Mouse (Mus musculus): ENCODE measurements around the gene Kif27.

GRCm38 (mm10) chr13:58387948-58388347 lies 29.0 kb upstream of the Kif27 start:
- TF ChIP-seq POLR2A (IDR thresholded peaks at IDR 0.05; ENCODE audit: control insufficient read depth in 1 of 2, insufficient read depth in 1 of 2, low read depth in 1 of 2, low read length in 2 of 2, poor library complexity in 1 of 2) (no peak), TAL1 (IDR thresholded peaks at IDR 0.05; ENCODE audit: low read length) (no peak), POLR2AphosphoS5 (IDR thresholded peaks at IDR 0.05; ENCODE audit: borderline replicate concordance, low read depth, low read length) (no peak), CTCF (IDR thresholded peaks at IDR 0.05 in 2 of 3, conservative IDR thresholded peaks at IDR 0.05 in 1 of 3; ENCODE audit: control insufficient read depth in 1 of 3, insufficient read depth in 1 of 3, low read depth in 2 of 3, low read length in 3 of 3, poor library complexity in 1 of 3, severe bottlenecking in 1 of 3) (peak; percentile 71 to 73 (median 72)), MAFK (IDR thresholded peaks at IDR 0.05; ENCODE audit: borderline replicate concordance, low read depth, low read length) (no peak), CHD1 (IDR thresholded peaks at IDR 0.05; ENCODE audit: low read depth, low read length) (no peak), ZNF384 (IDR thresholded peaks at IDR 0.05; ENCODE audit: low read depth, low read length) (no peak), EP300 (IDR thresholded peaks at IDR 0.05; ENCODE audit: low read depth in 1 of 2, low read length in 2 of 2) (no peak; a peak in 1 of 4 replicates), ELF1 (IDR thresholded peaks at IDR 0.05; ENCODE audit: low read depth, low read length) (no peak), E2F4 (IDR thresholded peaks at IDR 0.05; ENCODE audit: borderline replicate concordance, low read depth, low read length) (no peak), HCFC1 (IDR thresholded peaks at IDR 0.05; ENCODE audit: low read depth, low read length) (no peak), RCOR1 (IDR thresholded peaks at IDR 0.05; ENCODE audit: low read depth, low read length) (no peak), MXI1 (IDR thresholded peaks at IDR 0.05; ENCODE audit: low read depth, low read length) (no peak)
